Mouse (Mus musculus): Measurements from ENCODE around the gene Map3k20.

GRCm38 (mm10) chr2:72297716-72298082 lies 12.3 kb downstream of the Map3k20 start:
- no peak for TF ChIP-seq CTCF (IDR thresholded peaks at IDR 0.05; ENCODE audit: low read depth)
- TF ChIP-seq EP300 (IDR thresholded peaks at IDR 0.05; ENCODE audit: low read depth) = no peak

All from liver, embryonic 14.5 days (tissue).